Mouse (Mus musculus): Measurements from ENCODE around the gene Snx4.

DNA sequence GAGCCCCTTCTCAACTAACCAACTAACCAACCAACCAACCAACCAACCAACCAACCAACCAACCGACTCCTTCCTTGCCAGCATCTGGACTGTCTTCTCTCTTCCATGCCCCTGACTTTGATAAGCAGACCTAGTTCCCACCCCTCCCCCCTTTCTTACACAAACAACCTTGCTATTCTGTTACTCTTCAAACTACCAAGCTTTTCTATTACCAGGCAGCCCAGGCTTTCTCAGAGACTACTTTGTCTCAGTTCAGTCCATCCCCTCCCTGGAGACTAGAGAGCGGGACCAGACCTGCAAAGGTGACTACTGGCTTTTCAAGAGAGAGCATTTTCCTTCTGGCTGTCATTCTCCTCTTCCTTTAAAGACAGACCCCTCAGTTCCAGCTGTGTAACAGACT is 88.2 kb downstream of the Snx4 start:
- no peak for TF ChIP-seq POLR2A (IDR thresholded peaks at IDR 0.05; ENCODE audit: control insufficient read depth, extremely low read depth, insufficient read depth, low read length, poor library complexity)
- TF ChIP-seq CTCF (IDR thresholded peaks at IDR 0.05; ENCODE audit: borderline replicate concordance, control insufficient read depth, extremely low read depth, insufficient read depth, low read length, poor library complexity) = no peak

All from thymus, adult 2 months (tissue).